Mouse (Mus musculus) cerebellum, adult 18-20 months (tissue): Measurements from ENCODE around the gene C2cd5.

ENCODE experiments used
- DNase-seq, 2 experiments: peaks; one replicate each; pipeline ENCODE4 v3.0.0; 2021

The C2cd5 gene

GRCm38 (mm10) chr6:142973289-142973688 lies 126.7 kb downstream of the C2cd5 start:
- no peak for DNase-seq

- DNase-seq: no peak
These were observed 127.7 kb downstream of the C2cd5 start for GRCm38 (mm10) chr6:142972205-142972604.

- DNase-seq: no peak
These were observed 132.5 kb downstream of the C2cd5 start for GRCm38 (mm10) chr6:142967407-142967806.

- peak; percentile 85 to 93 for DNase-seq
These were observed 135.2 kb downstream of the C2cd5 start for GRCm38 (mm10) chr6:142964531-142965385.

- DNase-seq: peak; percentile 78 to 87
These were observed 135.8 kb downstream of the C2cd5 start, which contains the start of gene St8sia1 for GRCm38 (mm10) chr6:142964076-142964530. Gene St8sia1, minus strand, starts transcription at chr6:142964452.

GRCm38 (mm10) chr6:142963480-142964075 lies 136.4 kb downstream of the C2cd5 start:
- DNase-seq: peak; percentile 48 to 63

- peak; percentile 57 to 65 for DNase-seq
These were observed 137.1 kb downstream of the C2cd5 start for GRCm38 (mm10) chr6:142962881-142963280.

- peak; percentile 22 to 43 for DNase-seq
These were observed 137.5 kb downstream of the C2cd5 start for GRCm38 (mm10) chr6:142962476-142962875.

GRCm38 (mm10) chr6:142961721-142962455 lies 138.1 kb downstream of the C2cd5 start:
- DNase-seq: no peak
